Mouse (Mus musculus): ENCODE results near the gene Gas7. TPM values are rescaled to one million over a fixed set of nuclear protein-coding genes. Genes with fewer than 3 reads are reported as not detected.

Gas7 gene
- polyA plus RNA-seq, 1 experiment: 3.0 TPM

GRCm38 (mm10) chr11:67664261-67664660 lies 209.0 kb downstream of the Gas7 start:
- H3K27me3 ChIP-seq (replicated peaks): peaks cover 72% of the 10 kb centered on the region
- H3K9me3 ChIP-seq: no peaks in the 10 kb centered on the region
- H3K4me1 ChIP-seq: no peaks in the 10 kb centered on the region
- no peak for TF ChIP-seq GATA1 (IDR thresholded peaks at IDR 0.05; ENCODE audit: borderline replicate concordance, low read length)
- TF ChIP-seq FLI1 (IDR thresholded peaks at IDR 0.05; ENCODE audit: low read length): no peak
- peak overlapping the region; percentile 34 for H3K4me3 ChIP-seq (replicated peaks)
- H3K36me3 ChIP-seq (replicated peaks; ENCODE audit: low read length): no peaks in the 10 kb centered on the region

- TF ChIP-seq FLI1 (IDR thresholded peaks at IDR 0.05; ENCODE audit: low read length) (no peak), GATA1 (IDR thresholded peaks at IDR 0.05; ENCODE audit: borderline replicate concordance, low read length) (no peak)
- no peaks in the 10 kb centered on the region for H3K4me1 ChIP-seq
- no peak overlapping the region for H3K4me3 ChIP-seq (replicated peaks)
- no peaks in the 10 kb centered on the region for H3K9me3 ChIP-seq
- peaks cover 71% of the 10 kb centered on the region for H3K27me3 ChIP-seq (replicated peaks)
- H3K36me3 ChIP-seq (replicated peaks; ENCODE audit: low read length): no peaks in the 10 kb centered on the region
Measured at GRCm38 (mm10) chr11:67664918-67665317, 209.7 kb downstream of the Gas7 start.

GRCm38 (mm10) chr11:67666129-67666528 lies 210.9 kb downstream of the Gas7 start:
- TF ChIP-seq GATA1 (IDR thresholded peaks at IDR 0.05; ENCODE audit: borderline replicate concordance, low read length) (no peak), FLI1 (IDR thresholded peaks at IDR 0.05; ENCODE audit: low read length) (no peak)
- peaks cover 74% of the 10 kb centered on the region for H3K27me3 ChIP-seq (replicated peaks)
- no peaks in the 10 kb centered on the region for H3K36me3 ChIP-seq (replicated peaks; ENCODE audit: low read length)
- H3K4me3 ChIP-seq (replicated peaks): no peak overlapping the region
- H3K9me3 ChIP-seq: no peaks in the 10 kb centered on the region
- H3K4me1 ChIP-seq: no peaks in the 10 kb centered on the region

GRCm38 (mm10) chr11:67667531-67668332 lies 212.5 kb downstream of the Gas7 start:
- no peak overlapping the region for H3K4me3 ChIP-seq (replicated peaks)
- peaks cover 76% of the 10 kb centered on the region for H3K27me3 ChIP-seq (replicated peaks)
- H3K9me3 ChIP-seq: no peaks in the 10 kb centered on the region
- no peaks in the 10 kb centered on the region for H3K4me1 ChIP-seq
- no peaks in the 10 kb centered on the region for H3K36me3 ChIP-seq (replicated peaks; ENCODE audit: low read length)
- TF ChIP-seq GATA1 (IDR thresholded peaks at IDR 0.05; ENCODE audit: borderline replicate concordance, low read length) (no peak), FLI1 (IDR thresholded peaks at IDR 0.05; ENCODE audit: low read length) (no peak)

GRCm38 (mm10) chr11:67668460-67669007 lies 213.3 kb downstream of the Gas7 start:
- peaks cover 76% of the 10 kb centered on the region for H3K27me3 ChIP-seq (replicated peaks)
- H3K9me3 ChIP-seq: no peaks in the 10 kb centered on the region
- TF ChIP-seq FLI1 (IDR thresholded peaks at IDR 0.05; ENCODE audit: low read length) (no peak), GATA1 (IDR thresholded peaks at IDR 0.05; ENCODE audit: borderline replicate concordance, low read length) (no peak)
- no peaks in the 10 kb centered on the region for H3K36me3 ChIP-seq (replicated peaks; ENCODE audit: low read length)
- no peaks in the 10 kb centered on the region for H3K4me1 ChIP-seq
- H3K4me3 ChIP-seq (replicated peaks): no peak overlapping the region

GRCm38 (mm10) chr11:67670031-67670430 lies 214.8 kb downstream of the Gas7 start:
- Histone ChIP-seq H3K36me3 (replicated peaks; ENCODE audit: low read length) (no peaks in the 10 kb centered on the region), H3K4me1 (peaks cover 7% of the 10 kb centered on the region), H3K27me3 (replicated peaks) (peaks cover 71% of the 10 kb centered on the region), H3K4me3 (replicated peaks) (no peak overlapping the region), H3K9me3 (no peaks in the 10 kb centered on the region)
- TF ChIP-seq GATA1 (IDR thresholded peaks at IDR 0.05; ENCODE audit: borderline replicate concordance, low read length) (no peak), FLI1 (IDR thresholded peaks at IDR 0.05; ENCODE audit: low read length) (no peak)

GRCm38 (mm10) chr11:67672140-67672539 lies 216.9 kb downstream of the Gas7 start:
- Histone ChIP-seq H3K4me3 (replicated peaks) (no peak overlapping the region), H3K27me3 (replicated peaks) (peaks cover 62% of the 10 kb centered on the region), H3K36me3 (replicated peaks; ENCODE audit: low read length) (no peaks in the 10 kb centered on the region), H3K9me3 (no peaks in the 10 kb centered on the region), H3K4me1 (peaks cover 15% of the 10 kb centered on the region)
- TF ChIP-seq FLI1 (IDR thresholded peaks at IDR 0.05; ENCODE audit: low read length): no peak
- TF ChIP-seq GATA1 (IDR thresholded peaks at IDR 0.05; ENCODE audit: borderline replicate concordance, low read length): no peak

GRCm38 (mm10) chr11:67675562-67676540 lies 220.6 kb downstream of the Gas7 start:
- Histone ChIP-seq H3K9me3 (no peaks in the 10 kb centered on the region), H3K27me3 (replicated peaks) (peaks cover 46% of the 10 kb centered on the region), H3K4me1 (peaks cover 15% of the 10 kb centered on the region), H3K36me3 (replicated peaks; ENCODE audit: low read length) (no peaks in the 10 kb centered on the region), H3K4me3 (replicated peaks) (no peak overlapping the region)
- TF ChIP-seq GATA1 (IDR thresholded peaks at IDR 0.05; ENCODE audit: borderline replicate concordance, low read length) (no peak), FLI1 (IDR thresholded peaks at IDR 0.05; ENCODE audit: low read length) (no peak)

GRCm38 (mm10) chr11:67679300-67679699 lies 224.1 kb downstream of the Gas7 start:
- Histone ChIP-seq H3K36me3 (replicated peaks; ENCODE audit: low read length) (no peaks in the 10 kb centered on the region), H3K4me1 (peaks cover 15% of the 10 kb centered on the region), H3K9me3 (no peaks in the 10 kb centered on the region), H3K27me3 (replicated peaks) (peaks cover 38% of the 10 kb centered on the region), H3K4me3 (replicated peaks) (no peak overlapping the region)
- TF ChIP-seq FLI1 (IDR thresholded peaks at IDR 0.05; ENCODE audit: low read length): no peak
- no peak for TF ChIP-seq GATA1 (IDR thresholded peaks at IDR 0.05; ENCODE audit: borderline replicate concordance, low read length)

Measured in megakaryocyte, embryonic 14.5 days (primary cell).